Mouse (Mus musculus) CD4-positive, CD25-positive, alpha-beta regulatory T cell, adult 4 months (primary cell): ENCODE results near the gene Zscan21. TPM values are rescaled to one million over a fixed set of nuclear protein-coding genes. Genes with fewer than 3 reads are reported as not detected.

Source experiments
- ATAC-seq: one replicate; pipeline ENCODE4 v1.8.0; 2017
- polyA plus RNA-seq, 2 experiments: library from polyadenylated mRNA; unstranded; fragments of 100-300 nt; shearing (Covaris generic); gene quantifications; one replicate each; pipeline ENCODE4 v1.2.1; 2017

Gene Zscan21
- polyA plus RNA-seq, 2 experiments from 2014 or later: 22.8 TPM

- no peak for ATAC-seq
Observed at GRCm38 (mm10) chr5:138132425-138133064, 15.8 kb downstream of the Zscan21 start.

- no peak for ATAC-seq
Observed at GRCm38 (mm10) chr5:138137257-138137656, 20.6 kb downstream of the Zscan21 start.

DNA sequence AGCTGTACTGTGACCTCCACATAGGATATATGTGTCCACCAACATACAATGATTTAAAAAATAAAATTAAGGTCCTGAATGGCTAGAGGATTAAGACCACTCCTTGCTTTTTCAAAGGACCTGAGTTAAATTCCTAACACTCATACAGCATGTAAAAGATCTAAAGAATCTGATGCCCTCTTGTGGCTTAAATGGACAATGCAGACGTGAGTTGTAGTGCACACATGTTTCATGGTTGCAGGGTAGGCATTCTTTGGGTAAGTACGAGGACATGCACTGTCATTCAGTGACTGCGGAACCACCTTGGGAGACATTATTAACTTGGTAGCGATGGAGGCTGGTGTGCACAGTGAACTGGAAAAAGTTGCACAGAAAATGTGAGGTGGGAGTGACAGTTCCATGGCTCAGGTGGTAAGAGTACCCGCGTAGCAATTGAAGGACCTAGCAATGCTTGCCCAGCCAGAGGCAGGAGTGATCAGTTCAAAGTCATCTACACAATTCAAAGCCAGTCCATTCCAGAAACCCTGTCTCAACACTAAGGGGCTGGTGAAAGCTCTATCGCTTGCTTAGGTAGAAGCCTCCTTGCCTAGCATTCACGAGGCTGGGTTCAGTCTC lies 21.3 kb downstream of the Zscan21 start:
- ATAC-seq: peak; percentile 87

- no peak for ATAC-seq
Observed at GRCm38 (mm10) chr5:138138585-138138984, 21.9 kb downstream of the Zscan21 start.

DNA sequence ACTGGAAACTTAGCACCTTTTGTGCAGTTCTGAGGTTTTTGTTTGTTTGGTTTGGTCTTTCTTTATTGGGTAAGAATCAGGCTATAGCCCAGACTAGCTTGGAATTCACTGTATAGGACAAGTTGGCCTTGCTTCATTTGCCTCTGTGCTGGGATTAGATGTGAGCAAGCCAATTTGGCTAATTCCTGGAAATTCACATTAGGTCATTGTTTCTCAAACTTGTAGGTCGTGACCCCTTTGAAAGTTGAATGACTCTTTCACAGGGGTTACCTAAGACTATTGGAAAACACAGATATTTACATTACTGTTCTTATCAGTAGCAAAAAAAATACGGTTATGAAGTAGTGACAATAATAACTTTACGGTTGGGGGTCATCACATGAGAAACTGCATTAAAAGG lies 37.7 kb downstream of the Zscan21 start:
- no peak for ATAC-seq

DNA sequence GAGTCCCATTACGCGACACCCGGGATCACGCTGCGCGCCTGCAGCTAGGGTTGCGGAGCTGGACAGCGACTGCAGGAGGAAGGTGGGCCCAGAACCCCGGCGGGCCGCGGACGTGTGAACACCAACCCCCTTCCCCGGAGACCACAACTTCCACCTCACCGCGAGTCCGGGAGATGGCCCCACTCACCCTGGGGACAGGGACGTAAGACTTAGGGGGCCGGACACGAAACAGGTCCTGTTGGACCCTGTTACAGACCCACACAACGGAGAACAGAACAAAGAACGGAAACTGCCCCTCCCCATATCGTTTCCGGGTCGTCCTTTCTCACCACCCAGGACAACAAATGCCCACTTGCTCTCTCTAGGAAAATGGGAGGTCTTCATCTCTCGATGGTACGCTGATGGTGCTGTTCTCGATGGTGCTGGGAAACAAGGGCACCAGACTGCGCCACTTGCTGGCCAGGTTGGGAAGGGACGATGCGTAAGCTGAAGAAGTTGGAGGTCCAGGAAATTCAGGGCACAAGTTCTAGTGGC lies 38.8 kb downstream of the Zscan21 start, which contains the start of gene Zfp113:
Zfp113 (minus strand) TSS at position 302 of the 534 bp plus-strand sequence.
- ATAC-seq: peak; percentile 98

DNA sequence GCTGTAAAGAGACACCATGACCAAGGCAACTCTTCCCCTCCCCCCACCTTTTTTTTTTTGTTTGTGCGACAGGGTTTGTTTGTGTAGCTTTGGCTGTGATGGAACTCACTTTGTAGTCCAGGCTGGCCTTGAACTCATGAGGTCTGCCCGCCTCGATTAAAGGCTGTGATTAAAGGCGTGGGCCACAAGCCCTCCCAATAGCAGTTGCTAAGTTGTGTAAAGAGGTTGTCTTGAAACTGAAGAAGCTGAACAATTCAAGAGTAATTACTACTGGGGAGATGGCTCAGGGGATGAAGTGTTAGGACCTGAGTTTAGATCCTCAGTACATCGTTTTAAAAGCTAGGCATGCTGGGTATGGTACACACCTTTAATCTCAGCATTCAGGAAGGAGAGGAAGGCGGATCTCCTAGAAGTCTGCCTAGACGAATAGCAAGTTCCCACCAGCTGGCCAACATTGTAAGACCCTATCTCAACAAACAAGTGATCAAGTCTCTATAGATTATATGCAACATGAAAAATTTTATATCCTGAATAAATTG lies 43.6 kb downstream of the Zscan21 start:
- no peak for ATAC-seq

GRCm38 (mm10) chr5:138160842-138161665 lies 44.4 kb downstream of the Zscan21 start, which contains the start of gene Cops6:
Gene Cops6 (plus strand): TSS chr5:138161071.
- peak; percentile 97 for ATAC-seq

DNA sequence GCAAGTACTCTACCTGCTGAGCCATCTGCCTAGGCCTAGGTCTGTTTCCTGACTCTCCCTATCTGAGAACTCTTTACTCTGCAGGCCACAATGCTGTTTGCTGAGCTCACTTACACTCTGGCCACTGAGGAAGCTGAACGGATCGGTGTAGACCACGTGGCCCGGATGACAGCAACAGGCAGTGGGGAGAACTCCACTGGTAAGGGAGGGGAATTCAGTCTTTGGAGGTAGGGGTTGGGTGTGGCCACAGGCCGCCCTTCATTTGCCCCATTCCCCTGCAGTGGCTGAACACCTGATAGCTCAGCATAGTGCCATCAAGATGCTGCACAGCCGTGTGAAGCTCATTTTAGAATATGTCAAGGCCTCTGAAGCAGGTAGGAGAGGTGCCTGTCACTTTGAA lies 46.3 kb downstream of the Zscan21 start:
- no peak for ATAC-seq

- ATAC-seq: no peak
Observed at GRCm38 (mm10) chr5:138163610-138164009, 46.9 kb downstream of the Zscan21 start.

DNA sequence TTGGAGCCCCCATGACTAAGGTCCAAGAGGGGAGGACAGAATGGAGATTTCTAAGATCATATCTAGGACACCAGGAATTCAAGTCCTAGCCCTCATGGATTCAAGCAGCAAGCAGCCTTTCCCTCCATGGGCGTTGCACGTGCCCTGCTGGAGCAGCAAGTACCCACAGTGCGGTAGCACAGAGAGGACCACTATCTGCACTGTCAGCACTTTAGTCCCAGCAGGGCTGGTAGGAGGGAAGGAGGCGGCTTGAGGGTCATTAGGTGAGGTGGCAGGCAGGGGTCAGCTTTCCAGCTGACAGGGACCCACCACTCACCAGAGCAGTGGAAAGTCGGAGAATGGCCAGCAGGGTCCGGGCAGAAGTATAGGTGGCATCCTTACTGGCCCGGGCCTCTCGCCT lies 48.9 kb downstream of the Zscan21 start:
- ATAC-seq: no peak

DNA sequence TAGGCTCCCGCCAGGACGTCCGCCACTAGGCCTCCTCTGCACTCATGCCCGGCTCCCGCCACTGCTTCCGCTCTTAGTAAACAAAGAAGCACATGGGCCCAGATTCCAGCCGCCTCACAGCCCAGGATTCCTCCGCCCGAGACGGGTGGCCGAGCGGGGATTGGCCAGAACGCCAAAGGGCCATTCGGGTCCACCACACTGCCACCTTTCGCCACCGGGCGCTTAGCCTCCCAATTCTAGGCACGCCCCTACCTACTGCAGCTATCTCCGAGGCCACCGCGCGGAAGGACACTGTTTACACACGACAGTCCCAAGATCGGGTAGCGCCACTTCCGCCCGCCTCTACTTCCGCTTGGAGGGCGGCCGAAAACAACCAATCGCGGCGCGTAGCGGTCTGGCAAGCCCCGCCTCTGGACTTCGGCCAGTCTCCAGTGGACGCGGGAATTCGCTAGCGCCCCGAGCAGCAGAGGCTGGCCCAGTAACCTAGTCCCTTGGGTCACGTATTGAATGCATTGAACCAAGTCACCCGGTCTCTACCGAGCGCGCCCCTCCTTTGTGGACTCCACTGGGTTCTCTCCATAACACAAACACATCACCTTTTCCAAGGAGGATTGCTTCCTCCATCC lies 54.3 kb downstream of the Zscan21 start:
- peak; percentile 59 for ATAC-seq

DNA sequence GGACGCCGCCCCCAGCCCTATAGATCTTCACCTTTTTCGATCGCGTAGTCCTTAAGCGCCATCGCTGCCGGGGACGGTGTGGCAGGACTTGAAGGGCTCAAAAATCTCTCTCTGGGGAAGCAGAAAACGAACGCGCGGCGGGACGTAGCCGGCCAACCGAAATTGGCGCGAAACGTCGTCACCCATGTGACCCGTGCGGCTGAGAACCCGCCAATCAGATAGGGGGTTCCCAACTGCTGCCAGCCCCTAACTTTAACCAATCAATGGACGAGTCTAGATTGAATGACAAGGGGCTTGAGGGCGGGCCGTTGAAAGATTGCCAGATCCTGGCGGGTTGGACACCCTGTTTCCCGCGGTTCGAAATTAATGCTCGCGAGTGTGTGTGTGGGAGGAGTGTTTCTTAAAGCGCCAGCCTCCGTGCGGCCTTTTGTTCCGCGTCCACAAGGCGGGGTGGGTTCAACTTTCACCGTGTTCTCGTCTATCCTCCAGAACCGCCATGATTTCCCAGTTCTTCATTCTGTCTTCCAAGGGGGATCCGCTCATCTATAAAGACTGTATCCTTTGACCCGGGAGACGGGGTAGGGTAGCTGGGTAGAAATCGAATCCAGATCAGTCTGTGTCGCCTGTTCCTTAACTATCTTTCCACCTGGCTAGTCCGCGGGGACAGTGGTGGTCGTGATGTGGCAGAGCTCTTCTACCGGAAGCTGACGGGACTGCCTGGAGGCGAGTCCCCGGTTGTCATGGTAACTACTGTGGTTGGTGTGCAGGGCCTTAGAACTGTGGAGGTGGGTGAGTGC lies 55.2 kb downstream of the Zscan21 start, which contains the start of the genes Ap4m1 and Mcm7:
Ap4m1 (plus strand) TSS at position 308 of the 797 bp plus-strand sequence.
Mcm7 (minus strand) TSS at position 728 of the 797 bp plus-strand sequence.
- ATAC-seq: peak; percentile 93

- no peak for ATAC-seq
Observed at GRCm38 (mm10) chr5:138173217-138173616, 56.5 kb downstream of the Zscan21 start.

Other genes with a start within 250 kb of the Zscan21 start
- gene Pilrb2, start 245.1 kb upstream of the Zscan21 start, polyA plus RNA-seq: 1 to 10 TPM in 1 of 2 experiments, not detected in 1; 1.9 TPM
- not detected for gene Cyp3a13, start 195.3 kb upstream of the Zscan21 start, polyA plus RNA-seq
- under 1 TPM in 1 of 2 experiments, not detected in 1; 0.08 TPM for gene Gjc3, start 153.8 kb upstream of the Zscan21 start, polyA plus RNA-seq
- not detected for gene Azgp1, start 135.4 kb upstream of the Zscan21 start, polyA plus RNA-seq
- not detected for gene Smok3a, start 95.6 kb upstream of the Zscan21 start, polyA plus RNA-seq
- not detected for gene Smok3b, start 95.5 kb upstream of the Zscan21 start, polyA plus RNA-seq
- gene Smok3c, start 63.7 kb upstream of the Zscan21 start, polyA plus RNA-seq: not detected
- 10 to 100 TPM in 1 of 2 experiments, 1 to 10 TPM in 1; 9.2 to 13.0 TPM for gene Zkscan1, start 31.8 kb upstream of the Zscan21 start, polyA plus RNA-seq
- 10 to 100 TPM; 10.6 to 20.3 TPM for gene Zfp113, start 38.8 kb downstream of the Zscan21 start, polyA plus RNA-seq
- gene Cops6, start 44.2 kb downstream of the Zscan21 start, polyA plus RNA-seq: 100 to 1,000 TPM; 184 to 231 TPM
- 1 to 10 TPM; 5.3 to 6.1 TPM for gene Ap4m1, start 55.1 kb downstream of the Zscan21 start, polyA plus RNA-seq
- 10 to 100 TPM; 47.6 to 74.5 TPM for gene Mcm7, start 55.5 kb downstream of the Zscan21 start, polyA plus RNA-seq
- gene Taf6, start 70.5 kb downstream of the Zscan21 start, polyA plus RNA-seq: 10 to 100 TPM; 60.5 to 73.4 TPM
- 10 to 100 TPM; 42.2 to 61.8 TPM for gene Cnpy4, start 70.6 kb downstream of the Zscan21 start, polyA plus RNA-seq
- gene Mblac1, start 77.4 kb downstream of the Zscan21 start, polyA plus RNA-seq: not detected
- gene Nxpe5, start 109.0 kb downstream of the Zscan21 start, polyA plus RNA-seq: under 1 TPM in 1 of 2 experiments, not detected in 1; 0.31 TPM
- gene Lamtor4, start 138.6 kb downstream of the Zscan21 start, polyA plus RNA-seq: 100 to 1,000 TPM; 111 to 120 TPM
- gene BC037034, start 147.1 kb downstream of the Zscan21 start, polyA plus RNA-seq: 1 to 10 TPM; 2.7 to 4.4 TPM
- under 1 TPM in 1 of 2 experiments, not detected in 1; 0.77 TPM for gene Gal3st4, start 155.9 kb downstream of the Zscan21 start, polyA plus RNA-seq
- gene Gm43720, start 163.1 kb downstream of the Zscan21 start, polyA plus RNA-seq: not detected
- under 1 TPM; 0.19 to 0.96 TPM for gene Gpc2, start 163.1 kb downstream of the Zscan21 start, polyA plus RNA-seq
- gene Stag3, start 163.3 kb downstream of the Zscan21 start, polyA plus RNA-seq: under 1 TPM in 1 of 2 experiments, not detected in 1; 0.70 TPM
- 10 to 100 TPM; 12.0 to 12.9 TPM for gene Pvrig, start 225.1 kb downstream of the Zscan21 start, polyA plus RNA-seq